Mouse (Mus musculus) MEL (cell line): ENCODE data around the gene Mgat4b. TPM values are rescaled to one million over a fixed set of nuclear protein-coding genes. Genes with fewer than 3 reads are reported as not detected.

Source experiments
- DNase-seq: peaks from one replicate; pipeline ENCODE4 v3.0.0; 2011; ENCODE audit warnings: low read depth, low spot score
- H3K27ac ChIP-seq: 2 replicates; pipeline ENCODE4 v1.5.1; 2012; ENCODE audit warnings: low read depth, mild to moderate bottlenecking, control low read depth, low read length, moderate library complexity; ENCODE audit not compliant: control insufficient read depth
- H3K27me3 ChIP-seq, 2 experiments: fragments of 150-350 bp in 1 of 2; sonication (generic) in 1 of 2; 2 replicates each; pipeline ENCODE4 v1.6.1; 2012; ENCODE audit warnings: low read length in 2 of 2, mild to moderate bottlenecking in 2 of 2, improper control_type of control experiment in 1 of 2, moderate library complexity in 1 of 2; ENCODE audit not compliant: insufficient read depth in 2 of 2, control insufficient read depth in 1 of 2
- H3K36me3 ChIP-seq, 2 experiments: 2 replicates each; pipeline ENCODE4 v1.6.1; 2012 to 2014; ENCODE audit warnings: low read length in 2 of 2, improper control_type of control experiment in 1 of 2, inconsistent platforms in 1 of 2, mild to moderate bottlenecking in 1 of 2; ENCODE audit not compliant: insufficient read depth in 2 of 2, control insufficient read depth in 1 of 2
- H3K4me1 ChIP-seq, 2 experiments: fragments of 150-350 bp in 1 of 2; sonication (generic) in 1 of 2; 2 replicates each; pipeline ENCODE4 v1.6.1; 2012; ENCODE audit warnings: low read length in 2 of 2, improper control_type of control experiment in 1 of 2, mild to moderate bottlenecking in 1 of 2; ENCODE audit not compliant: insufficient read depth in 2 of 2, control insufficient read depth in 1 of 2
- H3K4me3 ChIP-seq, 2 experiments: fragments of 150-350 bp in 1 of 2; sonication (generic) in 1 of 2; 2 replicates each; pipeline ENCODE4 v1.5.1; 2012; ENCODE audit warnings: low read depth in 2 of 2, low read length in 2 of 2, mild to moderate bottlenecking in 2 of 2, moderate library complexity in 2 of 2, control low read depth in 1 of 2, improper control_type of control experiment in 1 of 2; ENCODE audit not compliant: control insufficient read depth in 1 of 2, insufficient read depth in 1 of 2
- H3K79me2 ChIP-seq: 2 replicates; pipeline ENCODE4 v1.6.1; 2012; ENCODE audit warnings: mild to moderate bottlenecking, low read length, moderate library complexity; ENCODE audit not compliant: control insufficient read depth, poor library complexity, insufficient read depth
- H3K9ac ChIP-seq: 2 replicates; pipeline ENCODE4 v1.6.1; 2012; ENCODE audit warnings: low read depth, mild to moderate bottlenecking, control low read depth, low read length, moderate library complexity; ENCODE audit not compliant: control insufficient read depth, poor library complexity, severe bottlenecking
- H3K9me3 ChIP-seq: fragments of 150-350 bp; sonication (generic); replicated peaks from 2 replicates; pipeline ENCODE4 v1.6.1; 2012; ENCODE audit warnings: mild to moderate bottlenecking, low read length, improper control_type of control experiment, moderate library complexity; ENCODE audit not compliant: insufficient read depth
- BHLHE40 ChIP-seq: IDR thresholded peaks from 2 replicates; pipeline ENCODE4 v1.6.1; 2012; ENCODE audit warnings: low read depth, mild to moderate bottlenecking, inconsistent platforms, low read length, improper control_type of control experiment, borderline replicate concordance
- CHD1 ChIP-seq: IDR thresholded peaks from 2 replicates; pipeline ENCODE4 v1.6.1; 2012; ENCODE audit warnings: low read depth, mild to moderate bottlenecking, inconsistent platforms, low read length, improper control_type of control experiment
- CTCF ChIP-seq, 3 experiments: IDR thresholded peaks in 2 of 3; conservative IDR thresholded peaks in 1 of 3; 2 replicates each; pipeline ENCODE4 v1.5.1; 2011 to 2012; ENCODE audit warnings: low read length in 3 of 3, low read depth in 2 of 3, mild to moderate bottlenecking in 2 of 3, improper control_type of control experiment in 1 of 3, inconsistent platforms in 1 of 3, mixed read lengths in 1 of 3, moderate library complexity in 1 of 3; ENCODE audit not compliant: control insufficient read depth in 1 of 3, insufficient read depth in 1 of 3, poor library complexity in 1 of 3, severe bottlenecking in 1 of 3
- ELF1 ChIP-seq: IDR thresholded peaks from 2 replicates; pipeline ENCODE4 v1.6.1; 2014; ENCODE audit warnings: low read depth, mild to moderate bottlenecking, inconsistent platforms, low read length, improper control_type of control experiment, moderate library complexity
- EP300 ChIP-seq, 2 experiments: IDR thresholded peaks; 2 replicates each; pipeline ENCODE4 v1.6.1; 2011; ENCODE audit warnings: improper control_type of control experiment in 2 of 2, low read length in 2 of 2, low read depth in 1 of 2, mild to moderate bottlenecking in 1 of 2
- GATA1 ChIP-seq: IDR thresholded peaks from 2 replicates; pipeline ENCODE4 v1.6.1; 2011; ENCODE audit warnings: low read depth, low read length, improper control_type of control experiment
- HCFC1 ChIP-seq: IDR thresholded peaks from 2 replicates; pipeline ENCODE4 v1.6.1; 2012; ENCODE audit warnings: low read depth, mild to moderate bottlenecking, inconsistent platforms, low read length, improper control_type of control experiment, moderate library complexity
- MAX ChIP-seq: IDR thresholded peaks from 2 replicates; pipeline ENCODE4 v1.6.1; 2011; ENCODE audit warnings: low read length, improper control_type of control experiment
- MEF2A ChIP-seq: IDR thresholded peaks from 2 replicates; pipeline ENCODE4 v1.6.1; 2014; ENCODE audit warnings: low read depth, mild to moderate bottlenecking, inconsistent platforms, low read length, improper control_type of control experiment; ENCODE audit not compliant: poor library complexity, insufficient replicate concordance, severe bottlenecking; ENCODE audit errors: extremely low read depth
- MXI1 ChIP-seq: IDR thresholded peaks from 2 replicates; pipeline ENCODE4 v1.6.1; 2011; ENCODE audit warnings: mild to moderate bottlenecking, low read depth, low read length, improper control_type of control experiment
- MYB ChIP-seq: IDR thresholded peaks from 2 replicates; pipeline ENCODE4 v1.6.1; 2011; ENCODE audit warnings: mild to moderate bottlenecking, low read depth, low read length, improper control_type of control experiment
- MYC ChIP-seq: IDR thresholded peaks from 2 replicates; pipeline ENCODE4 v1.6.1; 2011; ENCODE audit warnings: low read depth, mild to moderate bottlenecking, low read length, improper control_type of control experiment, moderate library complexity
- NELFE ChIP-seq: IDR thresholded peaks from 2 replicates; pipeline ENCODE4 v1.6.1; 2011; ENCODE audit warnings: low read depth, low read length, improper control_type of control experiment
- POLR2AphosphoS2 ChIP-seq: IDR thresholded peaks from 2 replicates; pipeline ENCODE4 v1.6.1; 2011; ENCODE audit warnings: low read length, improper control_type of control experiment
- RAD21 ChIP-seq: IDR thresholded peaks from 2 replicates; pipeline ENCODE4 v1.6.1; 2011; ENCODE audit warnings: mild to moderate bottlenecking, low read depth, low read length, improper control_type of control experiment
- SIN3A ChIP-seq: IDR thresholded peaks from 2 replicates; pipeline ENCODE4 v1.6.1; 2012; ENCODE audit warnings: low read length, improper control_type of control experiment, inconsistent platforms
- TBP ChIP-seq: IDR thresholded peaks from 2 replicates; pipeline ENCODE4 v1.8.0; 2011; ENCODE audit warnings: low read depth, low read length, improper control_type of control experiment
- TCF12 ChIP-seq: IDR thresholded peaks from 2 replicates; pipeline ENCODE4 v1.6.1; 2014; ENCODE audit warnings: low read depth, mild to moderate bottlenecking, inconsistent platforms, low read length, improper control_type of control experiment, moderate library complexity
- UBTF ChIP-seq: IDR thresholded peaks from 2 replicates; pipeline ENCODE4 v1.6.1; 2012; ENCODE audit warnings: low read depth, mild to moderate bottlenecking, inconsistent platforms, low read length, improper control_type of control experiment, moderate library complexity, borderline replicate concordance; ENCODE audit not compliant: insufficient read depth
- USF1 ChIP-seq: IDR thresholded peaks from 2 replicates; pipeline ENCODE4 v1.6.1; 2014; ENCODE audit warnings: low read depth, mild to moderate bottlenecking, inconsistent platforms, low read length, improper control_type of control experiment, moderate library complexity
- USF2 ChIP-seq, 2 experiments: IDR thresholded peaks; 2 replicates each; pipeline ENCODE4 v1.6.1; 2011 to 2012; ENCODE audit warnings: improper control_type of control experiment in 2 of 2, low read length in 2 of 2, borderline replicate concordance in 1 of 2, inconsistent platforms in 1 of 2, low read depth in 1 of 2, mild to moderate bottlenecking in 1 of 2; ENCODE audit not compliant: insufficient read depth in 1 of 2
- ZC3H11A ChIP-seq: IDR thresholded peaks from 2 replicates; pipeline ENCODE4 v1.6.1; 2012; ENCODE audit warnings: low read depth, mild to moderate bottlenecking, inconsistent platforms, low read length, improper control_type of control experiment
- ZKSCAN1 ChIP-seq: IDR thresholded peaks from 2 replicates; pipeline ENCODE4 v1.6.1; 2012; ENCODE audit warnings: low read depth, mild to moderate bottlenecking, inconsistent platforms, low read length, improper control_type of control experiment, moderate library complexity
- ZMIZ1 ChIP-seq: IDR thresholded peaks from 2 replicates; pipeline ENCODE4 v1.6.1; 2012; ENCODE audit warnings: low read depth, mild to moderate bottlenecking, inconsistent platforms, low read length, improper control_type of control experiment, moderate library complexity
- polyA plus RNA-seq, 2 experiments: library from polyadenylated mRNA; stranded (reverse) in 1 of 2; unstranded in 1 of 2; fragments of >175 nt in 1 of 2; fragments of >200 nt in 1 of 2; gene quantifications; 2 replicates each; pipeline versions ENCODE4 v1.2.1 to v1.2.4; 2012; ENCODE audit warnings: low replicate concordance in 2 of 2, low read depth in 1 of 2; ENCODE audit not compliant: insufficient read length in 2 of 2, insufficient read depth in 1 of 2, missing spikeins in 1 of 2
- total RNA-seq: library from RNA; depleted of rRNA; stranded (reverse); fragments of 300-350 nt; gene quantifications from 2 replicates; pipeline ENCODE4 v1.2.3, GENCODE M21; 2012

Gene Mgat4b
- total and polyA plus RNA-seq, 3 experiments = 33.7 to 69.4 TPM; not detected in 1

GRCm38 (mm10) chr11:50277706-50278105, 67.0 kb downstream of the Mgat4b start:
- H3K4me3 ChIP-seq = no peak overlapping the region
- peaks cover 8 to 28% of the 10 kb centered on the region in 2 experiments; a peak in 3 of 4 replicates for H3K36me3 ChIP-seq
- H3K4me1 ChIP-seq = peaks cover 17 to 25% of the 10 kb centered on the region in 2 experiments
- H3K27me3 ChIP-seq = no peaks in the 10 kb centered on the region
- H3K27ac ChIP-seq = no peak overlapping the region
- TF ChIP-seq MAX (no peak), MEF2A (no peak), MYB (no peak), ZKSCAN1 (no peak), ZMIZ1 (no peak), SIN3A (no peak)
- H3K9ac ChIP-seq = no peak overlapping the region
- DNase-seq = no peak
- peaks cover 6% of the 10 kb centered on the region for H3K79me2 ChIP-seq
- H3K9me3 ChIP-seq = no peaks in the 10 kb centered on the region

DNA sequence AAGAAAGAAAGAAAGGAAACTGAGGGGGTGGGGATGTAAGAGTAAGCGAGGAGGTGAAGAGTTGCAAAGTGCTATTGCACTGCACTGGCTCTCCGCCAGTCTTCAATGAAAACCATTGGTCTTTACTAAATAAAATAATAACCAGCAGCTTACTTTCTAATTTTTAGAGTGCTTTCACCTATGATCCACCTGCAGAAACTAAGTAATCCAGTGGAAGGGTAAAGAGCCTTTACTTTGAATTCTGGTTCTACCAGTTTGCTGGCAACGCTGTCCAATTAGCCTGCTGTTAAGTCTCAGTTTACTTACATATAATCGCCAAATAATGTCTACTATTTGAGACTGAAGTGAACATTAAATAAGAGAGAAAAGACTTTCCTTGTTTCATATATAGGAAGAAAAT, 68.3 kb downstream of the Mgat4b start:
- Histone ChIP-seq H3K27me3 (no peaks in the 10 kb centered on the region), H3K4me1 (peaks cover 17 to 25% of the 10 kb centered on the region in 2 experiments), H3K36me3 (peaks cover 8 to 28% of the 10 kb centered on the region in 2 experiments; a peak in 3 of 4 replicates), H3K4me3 (no peak overlapping the region), H3K27ac (no peak overlapping the region), H3K9me3 (no peaks in the 10 kb centered on the region), H3K9ac (no peak overlapping the region), H3K79me2 (peaks cover 6% of the 10 kb centered on the region)
- no peak for DNase-seq
- TF ChIP-seq CHD1 (no peak), GATA1 (no peak), CTCF (IDR thresholded peaks at IDR 0.05 in 2 of 3, conservative IDR thresholded peaks at IDR 0.05 in 1 of 3; ENCODE audit: control insufficient read depth in 1 of 3, insufficient read depth in 1 of 3, low read depth in 2 of 3, low read length in 3 of 3, poor library complexity in 1 of 3, severe bottlenecking in 1 of 3) (no peak), EP300 (IDR thresholded peaks at IDR 0.05; ENCODE audit: low read depth in 1 of 2, low read length in 2 of 2) (no peak), POLR2AphosphoS2 (no peak), BHLHE40 (no peak), MXI1 (no peak), USF2 (IDR thresholded peaks at IDR 0.05; ENCODE audit: borderline replicate concordance in 1 of 2, insufficient read depth in 1 of 2, low read depth in 1 of 2, low read length in 2 of 2) (no peak), ZC3H11A (no peak), RAD21 (no peak), MYC (no peak), MYB (no peak), HCFC1 (no peak), ELF1 (no peak), TCF12 (no peak), TBP (no peak), USF1 (no peak), NELFE (no peak), UBTF (no peak)
